Mouse (Mus musculus) myocyte (in vitro differentiated cells): ENCODE results near the gene Crisp2.

Experiments
- E2F4 ChIP-seq: IDR thresholded peaks from one replicate; pipeline ENCODE4 v1.6.1; 2011; ENCODE audit warnings: mild to moderate bottlenecking, control low read depth, moderate library complexity; ENCODE audit not compliant: insufficient read depth
- MAX ChIP-seq: IDR thresholded peaks from one replicate; pipeline ENCODE4 v1.6.1; 2011; ENCODE audit warnings: low read depth, mild to moderate bottlenecking, control low read depth
- MYOD1 ChIP-seq, 3 experiments: IDR thresholded peaks; one replicate each; pipeline ENCODE4 v1.6.1; 2011; ENCODE audit warnings: control low read depth in 2 of 3, low read depth in 2 of 3, mild to moderate bottlenecking in 2 of 3, moderate library complexity in 1 of 3; ENCODE audit not compliant: insufficient read length in 2 of 3, control insufficient read depth in 1 of 3
- POLR2A ChIP-seq: IDR thresholded peaks from one replicate; pipeline ENCODE4 v1.6.1; 2011; ENCODE audit warnings: low read depth, mild to moderate bottlenecking, control low read depth, moderate library complexity; ENCODE audit not compliant: insufficient read length
- POLR2AphosphoS2 ChIP-seq: IDR thresholded peaks from one replicate; pipeline ENCODE4 v1.6.1; 2011; ENCODE audit warnings: low read depth, control low read depth; ENCODE audit not compliant: insufficient read length
- REST ChIP-seq: IDR thresholded peaks from one replicate; pipeline ENCODE4 v1.6.1; 2011; ENCODE audit warnings: mild to moderate bottlenecking, control low read depth, moderate library complexity; ENCODE audit not compliant: insufficient read depth, insufficient read length
- TCF12 ChIP-seq: IDR thresholded peaks from one replicate; pipeline ENCODE4 v1.6.1; 2011; ENCODE audit warnings: mild to moderate bottlenecking, control low read depth; ENCODE audit not compliant: poor library complexity, insufficient read depth, severe bottlenecking
- USF1 ChIP-seq: IDR thresholded peaks from one replicate; pipeline ENCODE4 v1.6.1; 2011; ENCODE audit warnings: low read depth, mild to moderate bottlenecking, control low read depth, moderate library complexity

- TF ChIP-seq E2F4 (no peak), USF1 (no peak), POLR2A (no peak), POLR2AphosphoS2 (no peak), TCF12 (no peak), MYOD1 (IDR thresholded peaks at IDR 0.05; ENCODE audit: control insufficient read depth in 1 of 3, insufficient read length in 2 of 3, low read depth in 2 of 3) (no peak), MAX (no peak), REST (no peak)
Measured at GRCm38 (mm10) chr17:40716273-40716672, 90.5 kb downstream of the Crisp2 start.
